Mouse (Mus musculus) liver, embryonic 16.5 days (tissue): ENCODE data around the gene Serpina3k. TPM values are rescaled to one million over a fixed set of nuclear protein-coding genes. Genes with fewer than 3 reads are reported as not detected.
"Not testable (repeated sequence)": the region's sequence is repeated elsewhere in the genome, so short reads cannot be mapped to it uniquely, and the experiment has no call there.

ENCODE experiments used
- ATAC-seq: fragments of 200-750 bp; cut with Nextera tagmentation; 2 replicates; pipeline ENCODE4 v1.8.0; 2017; ENCODE audit warnings: low read depth, mild to moderate bottlenecking, moderate number of reproducible peaks, moderate library complexity
- H3K27ac ChIP-seq: fragments of 300-500 bp; sonication (generic); 2 replicates; pipeline ENCODE4 v1.5.1; 2014; ENCODE audit warnings: mild to moderate bottlenecking, low read length
- H3K27me3 ChIP-seq: fragments of 300-500 bp; sonication (generic); 2 replicates; pipeline ENCODE4 v1.6.1; 2014; ENCODE audit warnings: low read depth, low read length, mixed read lengths; ENCODE audit not compliant: control insufficient read depth, insufficient read depth
- H3K36me3 ChIP-seq: fragments of 300-500 bp; sonication (generic); 2 replicates; pipeline ENCODE4 v1.6.1; 2014; ENCODE audit warnings: mild to moderate bottlenecking; ENCODE audit not compliant: control insufficient read depth, insufficient read depth
- H3K4me1 ChIP-seq: fragments of 300-500 bp; sonication (generic); 2 replicates; pipeline ENCODE4 v1.6.1; 2014; ENCODE audit warnings: low read depth, low read length, mixed read lengths; ENCODE audit not compliant: control insufficient read depth
- H3K4me2 ChIP-seq: fragments of 300-500 bp; sonication (generic); 2 replicates; pipeline ENCODE4 v1.6.1; 2014; ENCODE audit warnings: low read depth, low read length, mixed read lengths
- H3K4me3 ChIP-seq: fragments of 300-500 bp; sonication (generic); 2 replicates; pipeline ENCODE4 v1.5.1; 2014; ENCODE audit warnings: low read depth, mild to moderate bottlenecking, low read length
- H3K9ac ChIP-seq: fragments of 300-500 bp; sonication (generic); 2 replicates; pipeline ENCODE4 v1.6.1; 2014; ENCODE audit warnings: low read depth, low read length
- H3K9me3 ChIP-seq: fragments of 300-500 bp; sonication (generic); replicated peaks from 2 replicates; pipeline ENCODE4 v1.6.1; 2016; ENCODE audit warnings: low read length; ENCODE audit not compliant: control insufficient read depth
- WGBS: fragments of 180-500 bp; shearing (Covaris S2); extraction: QIAGEN DNeasy Blood & Tissue Kit; methylation state at CpG from one replicate; pipeline ENCODE4 v1.1.7; 2014; ENCODE audit not compliant: insufficient replicate concordance; 5-methylcytosine and 5-hydroxymethylcytosine counted together
- polyA plus RNA-seq: library from polyadenylated mRNA; unstranded; fragments of >200 nt; fragmentation: Nextera tagmentation; extraction: Ambion mirVana; gene quantifications from 2 replicates; pipeline ENCODE4 v1.2.1, GENCODE M21; 2015

Serpina3k gene
- polyA plus RNA-seq, 1 experiment from 2014 or later: not detected

GRCm38 (mm10) chr12:104378815-104379214 is 40.5 kb downstream of the Serpina3k start:
- not testable (repeated sequence) for H3K36me3 ChIP-seq, H3K27me3 ChIP-seq, H3K9ac ChIP-seq, H3K4me2 ChIP-seq, ATAC-seq, H3K9me3 ChIP-seq, H3K27ac ChIP-seq, H3K4me1 ChIP-seq, H3K4me3 ChIP-seq
- WGBS: 55% methylated on average over 5 of the region's 5 CpGs

- H3K9ac ChIP-seq: no peak overlapping the region
- no peak overlapping the region for H3K4me2 ChIP-seq
- no peaks in the 10 kb centered on the region for H3K36me3 ChIP-seq
- no peak overlapping the region for H3K27ac ChIP-seq
- no peak for ATAC-seq
- no peaks in the 10 kb centered on the region for H3K9me3 ChIP-seq
- H3K27me3 ChIP-seq: no peaks in the 10 kb centered on the region
- H3K4me3 ChIP-seq: no peak overlapping the region
- no peaks in the 10 kb centered on the region for H3K4me1 ChIP-seq
- 69% methylated on average over 11 of the region's 11 CpGs for WGBS
Observed at GRCm38 (mm10) chr12:104379856-104380255, 41.6 kb downstream of the Serpina3k start.

DNA sequence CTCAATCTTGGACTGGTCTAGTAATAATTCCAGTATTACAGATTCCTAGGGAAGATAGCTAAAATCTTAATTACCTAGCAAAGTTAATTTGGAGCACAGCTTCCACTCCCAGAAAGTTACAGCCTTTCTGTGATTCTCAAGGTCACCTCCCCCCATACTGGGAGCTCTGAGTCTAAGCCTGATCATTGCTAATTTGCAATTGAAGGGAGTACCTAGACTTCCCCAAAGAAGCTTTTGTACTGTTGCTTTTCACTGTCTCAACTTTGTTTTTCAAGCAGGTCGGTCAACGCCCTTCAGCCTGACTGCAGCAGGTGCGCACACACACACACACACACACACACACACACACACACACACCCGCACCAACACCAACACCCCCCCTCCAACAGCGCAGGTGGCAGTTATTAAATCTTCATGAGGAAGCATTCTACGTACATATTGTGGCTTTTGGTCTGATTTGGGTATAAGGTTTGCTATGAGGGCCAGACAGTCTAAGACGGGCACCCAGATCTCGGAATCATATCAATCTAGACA is 42.9 kb downstream of the Serpina3k start:
- WGBS: 62% methylated on average over 8 of the region's 8 CpGs
- H3K9ac ChIP-seq: not testable (repeated sequence)

GRCm38 (mm10) chr12:104385987-104386386 is 47.7 kb downstream of the Serpina3k start:
- ATAC-seq: peak; percentile 45
- not testable (repeated sequence) for H3K27ac ChIP-seq, H3K4me1 ChIP-seq

More for the DNA sequence above, 42.9 kb downstream of the Serpina3k start:
- H3K4me1 ChIP-seq, H3K4me2 ChIP-seq, H3K36me3 ChIP-seq, H3K27ac ChIP-seq, H3K27me3 ChIP-seq, ATAC-seq, H3K4me3 ChIP-seq, H3K9me3 ChIP-seq: not testable (repeated sequence)

GRCm38 (mm10) chr12:104386878-104387277 is 48.6 kb downstream of the Serpina3k start:
- H3K4me2 ChIP-seq, H3K9ac ChIP-seq, H3K27ac ChIP-seq, H3K36me3 ChIP-seq, H3K4me3 ChIP-seq, H3K4me1 ChIP-seq, ATAC-seq, H3K27me3 ChIP-seq, H3K9me3 ChIP-seq: not testable (repeated sequence)
- 34% methylated on average over 2 of the region's 2 CpGs for WGBS

More at GRCm38 (mm10) chr12:104385987-104386386, 47.7 kb downstream of the Serpina3k start:
- not testable (repeated sequence) for H3K4me3 ChIP-seq, H3K27me3 ChIP-seq, H3K4me2 ChIP-seq, H3K36me3 ChIP-seq, H3K9me3 ChIP-seq, H3K9ac ChIP-seq

GRCm38 (mm10) chr12:104388477-104388876 is 50.2 kb downstream of the Serpina3k start:
- Histone ChIP-seq H3K4me2 (no peak overlapping the region), H3K9me3 (no peaks in the 10 kb centered on the region), H3K36me3 (no peaks in the 10 kb centered on the region), H3K4me1 (no peaks in the 10 kb centered on the region), H3K9ac (no peak overlapping the region), H3K4me3 (no peak overlapping the region), H3K27ac (no peak overlapping the region), H3K27me3 (no peaks in the 10 kb centered on the region)
- ATAC-seq: peak; percentile 32; the same call in 1 of the 2 replicates

DNA sequence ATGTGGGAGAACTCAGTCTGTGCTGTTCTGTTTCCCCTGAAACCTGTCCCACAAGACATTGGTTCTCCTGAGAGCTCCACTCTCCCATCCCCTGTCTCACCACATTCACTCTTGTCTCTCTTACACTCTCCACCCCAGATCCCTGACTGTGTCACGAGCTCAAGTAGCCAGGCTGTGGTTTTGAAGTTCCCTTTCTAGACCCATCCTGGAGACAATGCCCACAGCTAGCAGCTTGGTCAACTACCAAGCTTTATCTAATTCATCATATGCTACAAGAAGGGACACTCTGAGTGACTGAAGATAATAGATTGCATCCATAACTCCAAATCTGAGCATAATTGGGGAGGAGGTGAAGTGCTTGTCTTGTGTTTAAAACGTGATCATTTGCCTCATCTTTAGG is 52.8 kb downstream of the Serpina3k start:
- not testable (repeated sequence) for H3K36me3 ChIP-seq, ATAC-seq, H3K27ac ChIP-seq, H3K9ac ChIP-seq, H3K27me3 ChIP-seq, H3K4me2 ChIP-seq, H3K4me1 ChIP-seq, H3K9me3 ChIP-seq, H3K4me3 ChIP-seq
- 12% methylated on average over 2 of the region's 2 CpGs for WGBS

Other genes with a start within 250 kb of the Serpina3k start
- gene Serpina5, start 237.4 kb upstream of the Serpina3k start, polyA plus RNA-seq: 0.09 and 0.13 TPM in 2 replicates
- not detected in 2 replicates for gene Serpina3a, start 225.8 kb upstream of the Serpina3k start, polyA plus RNA-seq
- gene Serpina3b, start 210.5 kb upstream of the Serpina3k start, polyA plus RNA-seq: 0.17 and 0.23 TPM in 2 replicates
- gene Serpina3c, start 184.6 kb upstream of the Serpina3k start, polyA plus RNA-seq: 0.04 TPM in 1 of 2 replicates, not detected in the other
- 0.27 and 0.28 TPM in 2 replicates for gene Serpina3f, start 123.9 kb upstream of the Serpina3k start, polyA plus RNA-seq
- 1.9 and 2.7 TPM in 2 replicates for gene Serpina3g, start 102.2 kb upstream of the Serpina3k start, polyA plus RNA-seq
- 0.16 and 0.35 TPM in 2 replicates for gene Serpina3i, start 75.4 kb upstream of the Serpina3k start, polyA plus RNA-seq
- gene Serpina3j, start 23.9 kb upstream of the Serpina3k start, polyA plus RNA-seq: not detected in 2 replicates
- 0.11 and 0.14 TPM in 2 replicates for gene Serpina3m, start within 50 bp of the Serpina3k start, polyA plus RNA-seq
- 4.0 and 4.1 TPM in 2 replicates for gene Serpina3n, start 68.2 kb downstream of the Serpina3k start, polyA plus RNA-seq
- gene Gsc, start 134.8 kb downstream of the Serpina3k start, polyA plus RNA-seq: not detected in 2 replicates